Mouse (Mus musculus): ENCODE data around the gene Msh5.
A peak's percentile ranks its signal among the peaks of the same experiment; 100 is the strongest.
"Not testable (repeated sequence)": the region's sequence is repeated elsewhere in the genome, so short reads cannot be mapped to it uniquely, and the experiment has no call there.

Gene Msh5

DNA sequence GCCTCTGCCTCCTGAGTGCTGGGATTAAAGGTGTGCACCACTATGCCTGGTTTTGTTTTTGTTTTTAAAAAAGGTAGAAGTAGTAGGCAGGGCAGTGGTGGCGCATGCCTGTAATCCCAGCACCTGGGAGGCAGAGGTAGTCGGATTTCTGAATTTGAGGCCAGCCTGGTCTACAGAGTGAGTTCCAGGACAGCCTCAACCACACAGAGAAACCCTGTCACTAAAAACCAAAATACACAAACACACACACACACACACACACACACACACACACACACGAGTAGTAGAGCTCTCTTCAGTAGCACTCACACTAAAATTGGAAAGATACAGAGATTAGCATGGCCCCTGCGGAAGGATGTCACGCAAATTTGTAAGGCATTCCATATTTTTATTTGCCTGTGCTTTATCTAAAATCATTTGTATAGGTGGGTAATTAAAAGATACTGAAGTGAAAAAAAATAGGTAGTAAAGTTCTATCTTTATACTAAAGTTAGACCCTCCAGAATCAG, 2.4 kb upstream of the Msh5 start:
- DNase-seq (ENCODE audit: low spot score) = no peak

DNA sequence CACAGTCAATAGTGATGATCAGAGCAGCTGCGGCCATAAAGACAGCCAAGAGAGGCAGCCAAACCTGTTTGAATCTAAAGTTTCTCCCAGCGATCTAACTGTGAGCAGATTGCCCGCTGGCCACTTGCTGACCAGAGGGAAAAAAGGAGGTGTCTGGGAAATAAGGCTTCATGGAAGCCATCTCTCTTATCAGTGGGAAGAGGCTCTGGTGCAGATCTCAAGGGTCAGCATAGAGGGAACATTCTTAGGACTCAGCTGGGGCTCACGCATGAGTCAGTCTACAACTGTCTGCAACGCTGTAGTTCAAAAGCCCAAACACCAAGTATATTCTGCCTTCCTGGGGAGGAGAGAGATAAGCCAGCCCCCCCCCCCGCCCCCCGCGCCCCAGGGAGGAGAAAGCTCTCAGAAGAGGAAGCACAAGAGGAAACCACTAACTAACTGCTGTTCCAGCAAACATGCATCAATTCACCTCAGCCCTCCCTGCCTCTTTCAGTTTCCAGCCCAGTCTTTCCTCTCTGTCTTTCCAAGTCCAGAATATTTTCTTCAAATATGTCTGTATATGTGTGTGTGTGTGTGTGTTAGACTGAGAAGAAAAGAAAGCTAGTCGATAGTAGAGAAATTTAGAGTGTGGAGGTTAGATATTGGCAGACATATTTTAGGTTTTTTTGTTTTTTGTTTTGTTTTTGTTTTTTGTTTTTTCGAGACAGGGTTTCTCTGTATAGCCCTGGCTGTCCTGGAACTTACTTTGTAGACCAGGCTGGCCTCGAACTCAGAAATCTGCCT, 1.8 kb upstream of the Msh5 start:
- no peak for DNase-seq (ENCODE audit: low spot score)

DNA sequence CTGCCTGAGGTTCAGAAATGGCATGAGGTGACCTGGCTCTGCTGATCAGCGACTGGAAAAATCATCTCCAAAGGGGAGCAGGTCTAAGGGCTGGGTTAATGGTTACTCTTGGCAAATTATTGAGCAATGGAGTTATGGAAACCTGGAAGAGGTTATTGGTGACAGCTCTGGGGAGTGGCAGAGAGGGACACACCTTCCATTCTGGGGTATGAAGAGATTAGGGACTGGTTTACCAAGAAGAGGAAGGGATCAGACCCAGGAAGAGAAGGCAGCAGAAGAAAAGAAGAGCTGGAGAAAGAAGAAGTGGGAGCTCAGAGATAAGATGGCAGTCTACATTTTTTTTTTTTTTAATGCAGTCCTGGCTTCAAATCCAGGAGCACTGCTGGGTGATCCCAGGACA, 1.1 kb upstream of the Msh5 start:
- no peak for DNase-seq (ENCODE audit: low spot score)

DNA sequence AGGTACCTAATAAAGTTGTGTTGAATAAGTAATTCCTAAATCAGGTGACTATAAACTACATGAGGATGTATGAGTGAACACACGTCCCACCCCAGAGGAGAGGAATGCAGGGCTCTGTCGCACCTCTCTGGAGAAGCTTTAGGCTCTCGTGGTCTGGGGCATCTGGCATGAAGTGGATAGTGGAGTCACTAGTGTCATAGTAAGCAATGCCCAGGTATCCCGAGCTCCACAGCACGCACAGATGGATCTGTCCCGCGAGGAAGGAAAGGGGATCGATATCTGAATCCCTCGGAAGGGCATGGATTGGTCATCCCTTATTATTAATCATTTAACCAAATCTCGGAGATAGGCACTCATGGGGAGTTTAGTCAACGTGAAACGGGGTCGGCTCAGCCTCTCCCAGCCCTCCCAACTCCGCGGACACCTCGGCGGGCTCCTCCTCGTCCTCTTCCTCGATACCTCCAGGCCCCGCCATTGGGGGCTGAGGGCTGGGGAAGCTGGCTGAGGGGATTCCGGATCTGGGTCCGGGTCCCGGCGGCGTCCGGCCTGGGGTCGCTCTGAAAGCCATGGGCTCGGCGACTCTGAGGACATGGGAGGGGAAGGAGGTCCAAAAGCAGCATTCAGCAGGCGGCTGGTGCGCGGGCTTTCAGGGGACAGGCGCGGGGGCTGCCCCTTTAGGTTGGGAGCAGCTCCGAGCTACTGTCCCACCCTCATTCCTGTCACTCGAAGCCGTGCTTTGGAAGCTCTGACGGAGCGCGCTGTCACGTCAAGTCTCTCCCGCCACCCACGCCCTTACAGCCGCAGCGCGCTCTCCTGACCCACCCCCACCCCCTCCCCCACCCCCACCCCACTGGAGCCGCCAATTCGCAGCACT, 501 bp downstream of the Msh5 start:
- DNase-seq (ENCODE audit: low spot score) = peak; percentile 9

DNA sequence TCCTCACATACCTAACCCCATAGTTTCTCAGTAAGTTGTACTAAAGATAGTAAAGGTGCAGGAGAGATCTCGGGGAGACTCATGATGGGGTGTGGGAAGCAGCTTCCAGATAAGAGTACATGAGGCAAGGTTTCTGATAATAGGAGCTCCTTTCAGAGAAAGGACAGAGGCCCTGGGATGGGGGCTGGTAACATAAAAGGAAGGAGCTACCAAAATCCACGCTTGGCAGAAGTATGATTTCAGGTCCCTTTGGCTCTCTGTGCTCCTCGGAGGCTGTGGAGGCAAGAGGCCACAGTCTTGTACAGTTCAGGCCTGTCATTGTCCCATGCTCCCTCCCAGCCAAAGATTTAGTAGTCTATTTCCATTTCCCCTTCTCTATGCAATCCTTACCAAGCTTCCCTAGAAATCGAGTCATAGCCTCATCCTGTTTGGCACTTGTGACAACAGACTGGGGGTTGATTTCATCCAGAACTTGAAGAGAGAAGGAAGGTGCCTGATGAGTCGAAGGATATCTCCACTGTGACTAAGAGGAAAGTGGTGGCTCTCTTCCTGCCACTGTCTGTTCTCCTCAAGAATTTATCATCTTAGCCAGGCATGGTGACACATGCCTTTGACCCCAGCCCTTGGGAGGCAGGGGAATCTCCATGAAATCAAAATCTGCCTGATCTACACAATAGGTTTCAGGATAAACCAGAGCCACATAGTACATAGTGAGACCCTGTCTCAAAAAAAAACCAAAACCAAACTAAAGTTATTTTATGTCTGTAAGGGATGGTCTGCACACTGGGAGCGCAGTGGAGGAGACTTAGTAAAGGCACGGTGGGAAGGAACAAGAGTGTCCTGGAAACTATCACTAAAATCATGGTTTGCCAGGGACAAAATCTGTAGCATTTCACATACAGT, 1.4 kb downstream of the Msh5 start:
- DNase-seq (ENCODE audit: low spot score) = no peak

DNA sequence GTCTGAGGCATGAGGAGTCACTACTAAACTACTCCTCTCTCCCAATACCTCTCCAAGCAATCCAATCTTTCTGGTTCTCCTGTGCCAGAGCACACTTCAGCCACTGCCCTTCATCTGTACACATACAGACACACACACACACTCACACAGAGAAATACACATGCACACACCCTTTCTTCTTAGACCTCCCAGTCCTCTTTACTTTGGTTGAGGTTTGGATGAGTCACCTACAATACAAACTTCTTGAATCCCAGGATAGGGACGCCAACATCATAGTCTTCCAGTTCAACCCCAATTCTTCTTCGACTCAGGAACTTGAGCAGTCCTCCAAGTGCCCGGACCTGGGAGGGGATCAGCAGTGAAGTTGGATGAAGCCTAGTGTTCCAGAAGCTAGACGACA, 2.8 kb downstream of the Msh5 start:
- no peak for DNase-seq (ENCODE audit: low spot score)

DNA sequence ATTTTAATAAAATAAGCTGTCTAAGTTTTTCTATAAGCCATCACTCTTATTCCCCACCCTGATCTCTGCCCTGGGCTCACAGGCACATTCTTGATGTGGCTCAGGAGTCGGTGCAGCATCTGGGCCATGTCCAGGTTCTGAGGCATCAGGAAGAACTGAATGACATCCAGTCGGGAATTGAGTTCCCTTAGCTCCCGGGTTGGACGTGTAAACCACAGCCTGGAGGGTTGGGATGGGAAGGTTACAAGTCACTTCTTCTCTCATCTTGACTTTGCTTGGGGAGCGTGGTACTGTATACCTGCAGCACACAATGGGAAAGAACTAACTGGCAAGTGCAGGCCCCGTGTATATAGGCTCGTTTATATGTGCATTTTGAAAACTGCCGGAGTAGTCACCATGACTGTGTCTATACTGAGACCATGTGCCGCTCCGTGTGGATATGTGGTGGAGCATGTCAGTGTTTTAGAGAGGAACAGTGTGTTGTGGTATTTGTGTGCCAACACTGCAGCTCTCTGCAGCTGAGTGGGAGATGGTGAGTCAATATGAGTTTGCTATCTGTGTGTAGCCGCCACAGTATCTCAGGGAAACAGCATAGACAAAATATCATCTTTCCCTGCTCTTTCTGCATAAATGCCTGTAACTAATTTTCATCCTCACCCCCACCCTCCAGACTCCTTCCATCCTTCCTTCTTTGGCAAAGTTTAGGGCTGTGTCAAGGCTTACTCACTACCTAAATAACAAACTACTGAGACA, 7.2 kb downstream of the Msh5 start:
- no peak for DNase-seq (ENCODE audit: low spot score)

DNA sequence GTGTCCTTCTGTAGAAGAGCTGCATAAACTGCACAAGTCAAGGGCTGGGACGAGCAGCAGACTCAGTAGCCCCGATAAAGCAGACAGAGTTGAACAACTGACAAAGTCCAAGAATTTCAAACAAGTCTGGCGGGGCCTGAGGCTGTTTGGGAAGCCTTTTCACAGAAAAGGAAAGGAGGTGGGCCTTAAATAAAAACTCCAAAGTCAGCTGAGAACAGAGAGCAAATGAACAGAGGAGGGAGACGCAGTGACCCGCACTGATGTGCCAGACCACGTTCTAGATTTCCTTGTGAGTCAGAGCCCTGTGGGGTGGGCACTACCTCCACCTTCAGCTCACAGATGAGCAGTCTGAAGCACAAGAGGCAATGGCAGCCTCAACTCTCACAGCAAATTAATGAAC, 11.6 kb downstream of the Msh5 start:
- DNase-seq (ENCODE audit: low spot score) = no peak

DNA sequence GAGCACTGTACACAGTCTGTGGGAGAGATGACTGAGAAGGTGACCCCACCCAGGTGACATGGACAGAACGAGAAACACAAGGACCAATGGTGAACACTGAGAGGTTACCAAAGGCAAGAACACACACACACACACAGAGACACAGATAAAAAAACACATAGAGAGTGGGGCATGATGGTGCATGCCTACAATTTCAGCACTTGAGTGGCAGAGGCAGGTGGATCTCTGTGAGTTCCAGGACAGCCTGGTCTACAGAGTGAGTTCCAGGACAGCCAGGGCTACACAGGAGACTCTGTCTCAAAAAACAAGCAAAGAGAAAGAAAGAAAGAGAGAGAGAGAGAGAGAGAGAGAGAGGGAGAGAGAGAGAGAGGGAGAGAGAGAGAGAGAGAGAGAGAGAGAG, 12.8 kb downstream of the Msh5 start:
- not testable (repeated sequence) for DNase-seq (ENCODE audit: low spot score)

DNA sequence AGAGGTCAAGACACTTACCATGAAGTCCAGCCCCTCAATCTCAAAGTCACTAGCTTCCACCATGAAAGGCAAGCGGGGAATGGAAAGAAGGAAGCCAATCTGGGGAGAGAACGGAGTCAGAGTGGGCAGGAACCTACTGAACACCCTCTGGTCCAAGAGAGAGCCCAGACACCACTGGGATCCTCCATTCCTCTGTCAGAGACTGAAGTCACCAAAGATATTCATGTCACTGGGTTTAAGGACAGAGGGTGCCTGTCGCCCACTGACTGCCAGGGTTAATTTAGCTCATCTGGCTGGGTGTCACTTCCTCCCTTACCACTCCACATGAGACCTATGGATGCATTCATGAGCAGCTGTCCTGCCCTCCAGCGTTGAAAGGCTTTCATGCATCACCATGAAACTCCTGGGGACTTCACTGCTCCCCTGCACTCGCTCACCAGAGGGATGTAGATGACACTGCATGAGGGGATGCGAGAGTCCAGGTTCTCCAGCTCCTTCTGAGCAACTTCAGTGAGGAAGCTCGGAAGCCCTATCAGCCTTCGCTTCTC, 14.1 kb downstream of the Msh5 start:
- no peak for DNase-seq (ENCODE audit: low spot score)

DNA sequence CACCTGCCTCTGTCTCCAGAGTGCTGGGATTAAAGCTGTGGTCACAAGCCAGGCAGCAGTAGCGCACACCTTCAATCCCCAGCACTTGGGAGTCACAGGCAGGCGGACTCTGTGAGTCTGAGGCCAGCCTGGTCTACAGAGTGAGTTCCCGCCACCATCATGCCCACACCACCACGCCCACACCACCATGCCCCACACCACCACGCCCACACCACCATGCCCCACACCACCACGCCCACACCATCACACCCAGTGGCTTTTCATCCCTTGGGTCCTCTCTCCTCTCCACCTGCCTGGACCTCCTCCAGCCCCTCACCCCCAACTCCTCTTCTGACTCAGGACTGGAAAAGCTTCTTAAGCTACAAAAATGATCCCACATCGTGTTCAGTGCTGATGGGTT, 14.7 kb downstream of the Msh5 start:
- DNase-seq (ENCODE audit: low spot score) = no peak

DNA sequence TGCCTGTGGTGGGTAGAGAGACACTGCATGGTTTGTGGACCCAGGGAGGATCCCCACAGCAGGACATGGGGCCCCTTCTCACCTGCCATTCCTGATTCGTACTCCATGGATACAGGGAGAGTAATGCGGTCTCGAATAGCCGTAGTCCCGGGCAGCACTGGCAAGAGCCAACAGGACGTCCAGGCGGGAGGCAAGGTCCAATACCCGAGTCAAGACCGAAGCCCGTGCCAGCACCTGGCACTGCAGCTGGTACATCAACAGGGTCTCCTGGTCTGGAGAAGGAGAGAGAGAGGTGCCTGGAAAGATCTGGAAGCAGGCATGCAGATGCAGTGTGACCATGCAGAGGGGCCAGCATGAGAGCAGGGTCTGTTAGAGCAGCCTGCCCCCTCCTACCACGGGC, 15.3 kb downstream of the Msh5 start:
- no peak for DNase-seq (ENCODE audit: low spot score)

DNA sequence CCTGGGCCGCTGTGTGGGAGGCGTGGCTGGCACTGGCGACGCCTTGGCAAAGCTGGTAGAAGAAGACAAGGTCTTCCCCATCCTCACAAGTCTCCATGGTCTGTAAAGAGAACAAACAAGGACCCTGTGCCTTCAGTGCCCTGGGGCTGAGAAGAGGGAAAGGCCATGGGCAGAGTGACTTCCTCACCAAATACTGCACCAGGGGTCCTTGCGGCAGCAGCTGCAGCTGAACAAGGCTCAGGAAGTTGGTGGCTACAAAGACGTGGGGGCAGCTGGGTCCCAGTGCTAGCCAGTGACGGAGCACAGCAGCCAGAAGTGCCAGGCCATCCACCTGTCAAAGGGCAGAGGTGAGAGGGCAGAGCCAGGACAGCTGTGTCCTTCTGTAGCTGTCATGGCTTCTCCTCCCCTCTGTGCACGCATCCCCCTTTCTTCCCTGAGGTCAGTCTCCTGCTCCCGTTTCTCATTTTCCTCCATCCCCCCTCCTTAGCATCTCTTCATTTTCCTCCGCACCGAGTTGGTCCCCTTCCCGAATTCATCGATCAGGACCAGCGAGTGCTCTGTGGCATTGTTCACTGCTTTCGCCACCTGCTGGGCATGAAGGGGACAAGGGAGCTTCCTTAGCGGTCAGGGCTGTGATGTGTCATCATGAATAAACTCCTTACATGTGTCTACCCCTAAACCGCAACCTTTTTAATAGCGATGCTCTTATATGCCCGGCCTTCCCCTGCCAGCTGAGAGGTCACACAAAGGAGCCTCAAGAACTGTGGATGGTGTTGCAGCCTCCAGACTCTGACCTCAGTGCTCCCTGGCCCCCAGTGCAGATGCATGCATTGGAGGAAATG, 16.6 kb downstream of the Msh5 start:
- peak; percentile 67 for DNase-seq (ENCODE audit: low spot score)

DNA sequence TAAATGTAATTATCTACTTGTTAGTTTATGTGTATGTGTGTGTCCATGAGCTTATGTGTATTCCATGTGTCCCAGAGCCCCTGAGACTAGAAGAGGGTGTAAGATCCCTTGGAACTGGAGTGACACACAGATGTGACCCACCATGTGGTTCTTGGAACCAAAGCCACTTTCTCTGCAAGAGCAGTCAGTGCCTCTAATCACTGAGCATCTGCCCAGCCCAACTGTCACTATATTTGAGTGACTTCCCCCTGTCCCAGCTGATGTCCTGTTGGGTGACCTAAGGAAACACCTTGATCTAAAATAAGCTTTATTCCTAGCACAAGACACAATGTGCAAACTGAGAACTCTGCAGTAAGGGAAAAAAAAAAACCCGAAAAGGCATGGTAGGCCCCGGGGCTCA, 18.2 kb downstream of the Msh5 start:
- no peak for DNase-seq (ENCODE audit: low spot score)

DNA sequence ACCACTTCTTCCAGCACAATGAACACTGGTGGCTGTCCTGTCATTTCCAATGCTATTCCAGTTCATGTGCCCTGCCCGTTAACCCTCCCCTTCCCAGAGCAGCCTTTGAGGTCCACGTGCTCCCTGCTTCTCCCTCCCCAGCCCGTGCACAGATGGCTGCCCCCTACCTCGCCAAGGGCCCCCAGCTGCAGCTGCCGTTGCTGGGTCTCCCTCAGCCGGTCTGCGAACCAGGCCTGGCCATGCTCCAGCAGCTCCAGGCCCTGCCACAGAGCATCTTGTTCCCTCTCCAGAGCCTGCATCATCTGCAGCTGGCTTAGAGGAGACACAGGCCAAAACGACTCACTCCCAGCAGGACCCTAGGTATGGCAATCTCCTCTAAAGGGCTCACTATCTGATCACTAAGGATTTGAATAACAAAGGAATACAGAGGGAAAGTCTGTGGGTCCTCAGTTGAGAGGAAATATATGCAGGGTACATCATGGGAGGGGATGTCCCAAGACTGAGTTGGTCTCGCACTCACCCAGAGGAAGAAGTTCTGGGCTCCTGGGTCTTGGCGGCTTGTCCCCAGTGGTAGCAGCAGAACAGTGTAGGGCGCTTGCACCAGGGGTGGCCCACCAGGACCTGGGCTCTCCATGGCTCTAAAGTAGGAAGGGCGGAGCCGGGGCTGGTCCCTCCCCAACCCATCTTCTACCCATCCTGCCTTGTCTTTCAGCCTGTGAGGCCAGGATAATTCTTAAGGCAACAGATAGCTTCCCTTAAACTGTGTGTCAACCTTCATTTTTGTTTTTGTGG, 19.1 kb downstream of the Msh5 start, which contains the start of gene Sapcd1:
Gene Sapcd1 (minus strand): TSS at position 740 of the 792 bp plus-strand sequence.
- DNase-seq (ENCODE audit: low spot score) = peak; percentile 83

DNA sequence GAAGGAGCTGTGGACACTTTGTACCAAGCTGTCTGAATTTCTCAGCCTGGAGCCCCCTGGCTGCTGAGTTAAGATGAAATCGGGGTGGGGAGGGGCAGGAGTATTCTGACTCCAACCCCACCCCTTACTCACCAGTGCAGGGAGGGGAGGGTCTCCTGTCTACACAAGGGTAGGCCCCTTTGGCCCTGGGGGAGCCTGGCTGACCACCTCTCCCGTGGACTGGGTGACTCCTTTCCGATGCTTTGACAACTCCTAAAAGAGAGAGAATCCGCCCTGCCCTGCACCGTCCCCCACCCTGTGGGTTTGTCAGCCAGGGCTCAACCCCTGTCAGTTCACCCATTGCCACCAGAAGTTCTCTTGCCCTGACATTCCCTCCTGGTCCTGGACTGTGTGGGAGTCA, 20.3 kb downstream of the Msh5 start:
- DNase-seq (ENCODE audit: low spot score) = no peak

DNA sequence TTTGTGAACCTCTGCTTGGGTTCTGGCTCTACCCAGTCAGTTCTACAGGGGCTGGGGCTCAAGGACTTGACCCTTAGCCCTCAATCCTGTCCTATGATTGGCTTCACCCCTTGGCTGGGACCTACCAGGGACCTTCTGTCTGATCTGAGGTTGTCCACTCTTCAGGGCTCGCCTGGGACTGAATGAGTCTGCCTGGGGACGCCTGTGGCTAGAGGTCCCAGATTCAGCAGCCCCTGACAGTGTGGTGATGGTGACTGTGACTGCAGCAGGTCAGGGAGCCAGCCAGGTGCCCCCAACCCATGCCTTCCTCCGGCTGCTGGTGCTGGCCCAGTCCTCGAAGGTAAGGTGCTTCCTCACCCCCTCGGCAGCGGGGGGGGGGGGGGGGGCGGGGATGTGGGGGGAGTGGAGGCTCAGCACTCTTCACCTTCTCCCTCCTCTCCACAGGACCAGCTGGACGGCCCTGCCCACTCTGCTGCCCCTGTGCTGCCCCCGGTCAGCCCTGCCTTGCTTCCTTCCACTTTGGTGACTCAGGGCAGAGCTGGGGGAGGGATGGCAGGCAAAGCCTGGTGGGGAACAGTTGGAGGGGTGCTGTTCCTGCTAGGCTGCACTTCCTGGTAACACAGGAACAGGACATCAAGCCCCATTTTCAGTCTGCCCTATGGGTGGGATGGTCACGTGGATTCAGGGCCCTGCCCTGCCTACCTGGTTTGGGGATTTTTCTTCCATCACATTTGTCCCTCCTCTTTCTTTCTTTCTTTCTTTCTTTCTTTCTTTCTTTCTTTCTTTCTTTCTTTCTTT, 21.7 kb downstream of the Msh5 start:
- DNase-seq (ENCODE audit: low spot score) = no peak

DNA sequence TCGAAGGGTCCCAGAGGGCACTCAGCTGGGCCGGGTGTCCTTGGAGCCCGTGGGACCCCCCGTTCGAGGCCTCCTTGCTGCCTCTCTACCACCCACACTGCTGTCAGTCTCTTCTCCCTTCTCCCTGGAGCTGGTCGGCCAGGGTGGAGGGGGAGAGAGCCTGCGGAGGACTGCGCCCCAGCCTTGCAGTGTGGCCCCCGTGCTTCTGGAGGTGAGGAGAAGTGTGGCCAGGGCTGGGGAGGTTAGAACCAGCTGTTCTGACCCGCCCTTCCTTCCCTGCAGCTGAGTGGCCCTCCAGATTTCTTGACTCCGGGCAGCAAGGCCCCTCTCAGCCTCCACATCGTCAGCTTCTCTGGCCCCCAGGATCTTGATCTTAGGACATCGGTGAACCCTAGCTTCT, 22.3 kb downstream of the Msh5 start:
- DNase-seq (ENCODE audit: low spot score) = no peak

Data from retina, embryonic 14.5 days (tissue).